Mouse (Mus musculus) kidney, adult 2 months (tissue): ENCODE results near the gene Ifitm1. TPM values are rescaled to one million over a fixed set of nuclear protein-coding genes. Genes with fewer than 3 reads are reported as not detected.
"Not testable (repeated sequence)": the region's sequence is repeated elsewhere in the genome, so short reads cannot be mapped to it uniquely, and the experiment has no call there.

Source experiments
- DNase-seq: peaks from one replicate; pipeline ENCODE4 v3.0.0; 2021
- H3K27ac ChIP-seq: fragments of 200-500 bp; 2 replicates; pipeline ENCODE4 v1.5.1; 2012; ENCODE audit warnings: low read depth, low read length, control low read depth, inconsistent platforms; ENCODE audit not compliant: insufficient read depth
- H3K27me3 ChIP-seq: fragments of 200-500 bp; replicated peaks from 2 replicates; pipeline ENCODE4 v1.6.1; 2012; ENCODE audit warnings: mild to moderate bottlenecking, moderate library complexity, low read length, inconsistent platforms; ENCODE audit not compliant: control insufficient read depth, insufficient read depth
- H3K36me3 ChIP-seq: fragments of 200-500 bp; 2 replicates; pipeline ENCODE4 v1.6.1; 2012; ENCODE audit warnings: mild to moderate bottlenecking, moderate library complexity, low read length, inconsistent platforms; ENCODE audit not compliant: control insufficient read depth, insufficient read depth
- H3K4me1 ChIP-seq: fragments of 200-500 bp; 2 replicates; pipeline ENCODE4 v1.6.1; 2011; ENCODE audit warnings: low read length; ENCODE audit not compliant: control insufficient read depth, insufficient read depth
- H3K4me3 ChIP-seq: fragments of 200-500 bp; 2 replicates; pipeline ENCODE4 v1.5.1; 2011; ENCODE audit warnings: mild to moderate bottlenecking, low read depth, low read length, control low read depth; ENCODE audit not compliant: insufficient read depth
- CTCF ChIP-seq: fragments of 200-500 bp; conservative IDR thresholded peaks from 2 replicates; pipeline ENCODE4 v1.5.1; 2011; ENCODE audit warnings: low read depth, mild to moderate bottlenecking, control low read depth, low read length, moderate library complexity, mixed read lengths; ENCODE audit not compliant: insufficient read depth, insufficient read length
- POLR2A ChIP-seq: fragments of 200-500 bp; IDR thresholded peaks from one replicate; pipeline ENCODE4 v1.6.1; 2011; ENCODE audit warnings: low read depth, low read length, control low read depth
- WGBS: fragments of 180-500 bp; shearing (Covaris S2); methylation state at CpG from one replicate; pipeline ENCODE4 v1.1.7; 2018; 5-methylcytosine and 5-hydroxymethylcytosine counted together
- polyA plus RNA-seq: library from polyadenylated mRNA; depleted of rRNA; stranded (reverse); fragments of >200 nt; gene quantifications from 2 replicates; pipeline ENCODE4 v1.2.3, GENCODE M21; 2012

Ifitm1 gene
- polyA plus RNA-seq, 1 experiment: 125 TPM

GRCm38 (mm10) chr7:141008312-141008761, 41.3 kb downstream of the Ifitm1 start:
- no peak overlapping the region for H3K4me3 ChIP-seq
- no peak overlapping the region for H3K27ac ChIP-seq
- whole genome bisulfite sequencing: 18% methylated on average over 7 of the region's 7 CpGs

DNA sequence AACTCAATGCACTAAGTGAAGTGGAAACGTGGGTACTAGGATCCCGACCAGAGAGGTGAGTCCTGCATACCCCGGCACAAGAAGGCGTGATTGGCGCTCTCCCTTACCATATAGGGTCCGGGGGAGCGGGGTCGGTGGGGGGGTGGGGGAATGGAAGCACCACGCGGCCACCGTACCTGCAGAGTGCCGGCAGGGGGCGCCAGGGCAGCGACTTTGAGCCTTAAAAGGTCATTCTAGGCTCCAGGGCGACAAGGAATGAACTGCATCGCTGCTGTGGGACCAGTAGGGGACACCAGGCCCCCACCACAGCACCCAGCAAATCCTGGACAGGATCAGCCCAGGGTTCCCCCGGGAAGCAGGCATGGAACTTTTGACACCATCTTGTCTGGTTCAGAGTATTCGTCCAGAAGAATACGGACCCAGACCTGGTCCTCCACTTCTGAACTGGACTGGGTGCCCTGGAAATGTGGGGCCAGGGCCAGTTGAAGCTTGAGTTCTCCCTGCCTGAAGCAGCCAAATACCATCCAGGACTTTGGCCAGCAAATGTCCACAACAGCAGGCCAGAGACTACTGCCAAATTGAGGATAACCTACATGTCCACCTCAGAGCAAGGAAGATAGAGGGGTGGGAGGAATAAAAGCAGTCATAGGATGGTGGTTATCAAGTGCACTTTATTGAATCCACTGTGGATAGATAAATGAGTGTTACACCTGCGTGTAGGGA, 42.1 kb downstream of the Ifitm1 start:
- WGBS: 7% methylated on average over 20 of the region's 20 CpGs
- peak overlapping the region; percentile 62 for H3K27ac ChIP-seq
- no peaks in the 10 kb centered on the region for H3K36me3 ChIP-seq
- no peaks in the 10 kb centered on the region for H3K27me3 ChIP-seq
- DNase-seq: peak; percentile 87
- no peak for TF ChIP-seq POLR2A
- peak; percentile 93 for TF ChIP-seq CTCF
- H3K4me3 ChIP-seq: peak overlapping the region; percentile 48; the same call in 1 of the 2 replicates
- 0 out of 2 replicates have a peak, but pooled peaks cover 3% of the 10 kb centered on the region for H3K4me1 ChIP-seq

More at GRCm38 (mm10) chr7:141008312-141008761, 41.3 kb downstream of the Ifitm1 start:
- Histone ChIP-seq H3K36me3 (no peaks in the 10 kb centered on the region), H3K27me3 (no peaks in the 10 kb centered on the region), H3K4me1 (0 out of 2 replicates have a peak, but pooled peaks cover 3% of the 10 kb centered on the region)
- TF ChIP-seq POLR2A (no peak), CTCF (peak; percentile 28; the same call in 1 of the 2 replicates)
- DNase-seq: peak; percentile 38

DNA sequence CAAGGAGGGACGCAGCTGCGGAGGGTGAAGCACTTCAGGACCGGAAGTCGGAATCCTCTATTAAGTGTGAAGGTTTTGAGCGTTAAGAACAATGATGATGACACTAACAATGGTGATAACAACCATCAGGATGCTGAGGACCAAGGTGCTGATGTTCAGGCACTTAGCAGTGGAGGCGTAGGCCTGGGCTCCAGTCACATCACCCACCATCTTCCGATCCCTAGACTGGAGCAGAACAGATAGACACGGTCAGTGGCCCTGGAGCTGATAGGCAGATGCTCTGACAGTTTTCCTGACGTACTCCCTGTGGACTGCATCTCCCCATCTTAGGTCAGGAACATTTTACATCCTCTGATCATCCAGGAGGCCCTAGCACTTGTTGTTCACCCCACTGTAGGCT, 42.6 kb downstream of the Ifitm1 start:
- 74% methylated on average over 9 of the region's 9 CpGs for WGBS
- Histone ChIP-seq H3K27ac (peak overlapping the region; percentile 62), H3K4me3 (peak overlapping the region; percentile 48), H3K4me1 (0 out of 2 replicates have a peak, but pooled peaks cover 3% of the 10 kb centered on the region), H3K36me3 (no peaks in the 10 kb centered on the region), H3K27me3 (no peaks in the 10 kb centered on the region)
- TF ChIP-seq CTCF (no peak), POLR2A (no peak)
- no peak for DNase-seq

DNA sequence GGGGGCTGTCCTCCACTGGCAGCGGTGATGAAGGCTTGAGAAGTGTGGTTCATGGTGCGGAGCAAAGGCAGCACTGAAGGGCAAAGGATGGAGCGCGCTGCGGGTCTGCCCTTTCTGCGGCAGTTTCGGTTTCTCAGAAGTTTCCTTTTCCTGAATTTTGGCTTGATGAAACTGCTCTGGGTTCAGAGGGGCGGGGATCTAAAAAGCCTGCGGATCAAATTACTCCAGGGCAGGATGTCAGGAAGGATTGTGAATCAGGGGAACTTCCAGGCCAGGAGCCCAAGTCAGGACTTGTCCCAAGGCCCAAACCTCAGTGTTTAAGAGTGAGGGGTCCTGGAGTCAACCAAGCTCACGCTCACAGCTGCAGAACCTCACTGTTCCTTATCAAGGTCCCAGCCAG, 43.6 kb downstream of the Ifitm1 start, which contains the start of gene Ifitm3:
Gene Ifitm3, minus strand, starts transcription at position 178 of the 400 bp plus-strand sequence.
- H3K4me3 ChIP-seq: peak within 1 kb of the TSS; percentile 48
- 0 out of 2 replicates have a peak, but pooled peaks cover 3% of the 10 kb centered on the region for H3K4me1 ChIP-seq
- TF ChIP-seq POLR2A (peak; percentile 57), CTCF (no peak)
- H3K27me3 ChIP-seq: no peaks in the 10 kb centered on the region
- peak; percentile 86 for DNase-seq
- WGBS: 24% methylated on average over 10 of the region's 10 CpGs
- no peaks in the 10 kb centered on the region for H3K36me3 ChIP-seq
- peak within 1 kb of the TSS; percentile 86 for H3K27ac ChIP-seq

- TF ChIP-seq CTCF: no peak
- TF ChIP-seq POLR2A: no peak
- H3K36me3 ChIP-seq: no peaks in the 10 kb centered on the region
- no peak overlapping the region for H3K4me3 ChIP-seq
- H3K27ac ChIP-seq: peak overlapping the region; percentile 86; the same call in 1 of the 2 replicates
- no peaks in the 10 kb centered on the region for H3K27me3 ChIP-seq
- WGBS: 75% methylated on average over 7 of the region's 7 CpGs
- peak; percentile 32 for DNase-seq
- H3K4me1 ChIP-seq: 0 out of 2 replicates have a peak, but pooled peaks cover 3% of the 10 kb centered on the region
Observed at GRCm38 (mm10) chr7:141011238-141011770, 44.3 kb downstream of the Ifitm1 start.

- no peak overlapping the region for H3K27ac ChIP-seq
Observed at GRCm38 (mm10) chr7:141016707-141017697, 50.0 kb downstream of the Ifitm1 start.

DNA sequence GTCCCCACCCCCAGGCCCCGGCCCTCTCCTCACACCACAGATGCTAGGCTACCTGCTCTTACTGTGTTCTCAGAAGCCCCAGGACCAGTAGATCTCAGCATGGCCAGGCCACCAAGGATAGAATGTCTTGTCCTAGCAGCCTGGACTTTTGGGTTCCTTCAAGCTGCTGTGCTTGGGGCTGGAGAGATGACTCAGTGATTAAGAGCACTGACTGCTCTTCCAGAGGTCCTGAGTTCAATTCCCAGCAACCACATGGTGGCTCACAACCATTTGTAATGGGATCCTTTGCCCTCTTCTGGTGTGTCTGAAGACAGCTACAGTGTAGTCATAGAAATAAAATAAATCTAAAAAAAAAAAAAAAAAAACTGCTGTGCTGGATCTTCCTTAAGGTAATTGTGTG, 50.8 kb downstream of the Ifitm1 start, which contains the start of gene Ifitm6:
Gene Ifitm6, minus strand, starts transcription at position 101 of the 400 bp plus-strand sequence.
- H3K4me1 ChIP-seq, H3K36me3 ChIP-seq, H3K27me3 ChIP-seq, H3K4me3 ChIP-seq, DNase-seq, H3K27ac ChIP-seq: not testable (repeated sequence)
- 85% methylated on average over 1 of the region's 1 CpGs for WGBS

More at GRCm38 (mm10) chr7:141016707-141017697, 50.0 kb downstream of the Ifitm1 start:
- no peak for DNase-seq
- no peak for TF ChIP-seq POLR2A
- TF ChIP-seq CTCF: no peak
- Histone ChIP-seq H3K4me3 (no peak overlapping the region), H3K36me3 (no peaks in the 10 kb centered on the region), H3K27me3 (no peaks in the 10 kb centered on the region), H3K4me1 (no peaks in the 10 kb centered on the region)
- 83% methylated on average over 10 of the region's 10 CpGs for WGBS
